Mouse (Mus musculus): ENCODE measurements around the gene Apobec2. TPM values are rescaled to one million over a fixed set of nuclear protein-coding genes. Genes with fewer than 3 reads are reported as not detected.

Gene Apobec2
- total RNA-seq, 1 experiment from 2014 or later: 0.05 TPM

Other genes starting within 250 kb of the Apobec2 start
- 1.4 and 2.9 TPM in 2 replicates for gene Trem1, start 200.2 kb downstream of the Apobec2 start, total RNA-seq (2017)
- gene Trem3, start 185.2 kb downstream of the Apobec2 start, total RNA-seq (2017): 2.9 and 4.5 TPM in 2 replicates
- gene Treml4, start 168.6 kb downstream of the Apobec2 start, total RNA-seq (2017): 0.58 TPM in 1 of 2 replicates, not detected in the other
- 46.2 and 61.0 TPM in 2 replicates for gene Treml2, start 133.4 kb downstream of the Apobec2 start, total RNA-seq (2017)
- 0.34 and 0.91 TPM in 2 replicates for gene B430306N03Rik, start 116.8 kb downstream of the Apobec2 start, total RNA-seq (2017)
- gene Trem2, start 86.5 kb downstream of the Apobec2 start, total RNA-seq (2017): not detected in 2 replicates
- gene Treml1, start 73.0 kb downstream of the Apobec2 start, total RNA-seq (2017): 14.1 and 21.0 TPM in 2 replicates
- gene Nfya, start 23.0 kb downstream of the Apobec2 start, total RNA-seq (2017): 77.6 and 92.6 TPM in 2 replicates
- 58.8 and 59.1 TPM in 2 replicates for gene Oard1, start 22.9 kb downstream of the Apobec2 start, total RNA-seq (2017)
- 28.4 and 29.1 TPM in 2 replicates for gene Tspo2, start 18.6 kb upstream of the Apobec2 start, total RNA-seq (2017)
- 2.1 and 2.2 TPM in 2 replicates for gene Unc5cl, start 22.0 kb upstream of the Apobec2 start, total RNA-seq (2017)

Measured in common myeloid progenitor, adult 5-6 weeks (primary cell).